Mouse (Mus musculus) embryonic stem cell, embryonic (primary cell): ENCODE measurements at regions not wholly inside any gene's neighbourhood (a gene's known extent, or its start where the extent isn't known, plus 50 kb on each side); places are given as distances from the start of the nearest gene placed in this dataset.

Experiments
- CTCF ChIA-PET, 4 experiments: fragments of 300-600 bp in 2 of 4; fragments of 350-600 bp in 2 of 4; sonication (Branson Sonifier 250); formaldehyde crosslinking; loops; one replicate each; lab custom pipeline; 2022; ENCODE audit warnings: inconsistent platforms in 2 of 4; lab: Charles Lee
- POLR2A ChIA-PET, 4 experiments: fragments of 300-600 bp in 2 of 4; fragments of 350-600 bp in 2 of 4; sonication (Branson Sonifier 250); formaldehyde crosslinking; loops; one replicate each; lab custom pipeline; 2022; ENCODE audit warnings: antibody characterized with exemption in 4 of 4, inconsistent platforms in 1 of 4; lab: Charles Lee

- ChIA-PET CTCF (interaction anchor here in 1 of 4 experiments (0.5 kb wide), 1 partner anchor 126 kb away, joined by 4 read pairs; no protein-coding TSS in a partner anchor), POLR2A (no interaction called here)
Observed at GRCm38 (mm10) chr13:53996867-53997266, 58.6 kb downstream of the Drd1 start.

- POLR2A ChIA-PET: no interaction called here
- CTCF ChIA-PET: interaction anchor here in 2 of 4 experiments (0.6 to 1.0 kb wide), 2 partner anchors 181 to 226 kb away, joined by 3 to 4 read pairs; no protein-coding TSS in a partner anchor
Observed at GRCm38 (mm10) chr13:53992863-53993451, 62.5 kb downstream of the Drd1 start.

GRCm38 (mm10) chr13:53979226-53979625 lies 76.3 kb downstream of the Drd1 start:
- ChIA-PET CTCF (no interaction called here), POLR2A (no interaction called here)

GRCm38 (mm10) chr13:53969421-53969820 lies 86.1 kb downstream of the Drd1 start:
- CTCF ChIA-PET: no interaction called here

GRCm38 (mm10) chr13:53956167-53956566 lies 99.3 kb downstream of the Drd1 start:
- POLR2A ChIA-PET: no interaction called here
- CTCF ChIA-PET: no interaction called here

More at GRCm38 (mm10) chr13:53969421-53969820, 86.1 kb downstream of the Drd1 start:
- POLR2A ChIA-PET: no interaction called here

- ChIA-PET POLR2A (no interaction called here), CTCF (interaction anchor here in 2 of 4 experiments (0.5 to 0.6 kb wide), 2 partner anchors 83 to 425 kb away, joined by 3 to 4 read pairs; no protein-coding TSS in a partner anchor)
Observed at GRCm38 (mm10) chr13:53948056-53948455, 107.4 kb downstream of the Drd1 start.

GRCm38 (mm10) chr13:53945681-53946080 lies 109.8 kb downstream of the Drd1 start:
- ChIA-PET POLR2A (interaction anchor here in 1 of 4 experiments (0.6 kb wide), 1 partner anchor 70 kb away, joined by 3 read pairs; no protein-coding TSS in a partner anchor), CTCF (no interaction called here)

GRCm38 (mm10) chr13:53941005-53941747 lies 114.3 kb downstream of the Drd1 start:
- CTCF ChIA-PET: no interaction called here
- POLR2A ChIA-PET: no interaction called here

- CTCF ChIA-PET: no interaction called here
- POLR2A ChIA-PET: no interaction called here
Observed at GRCm38 (mm10) chr13:53935174-53935699, 120.3 kb downstream of the Drd1 start.

- POLR2A ChIA-PET: no interaction called here
- CTCF ChIA-PET: no interaction called here
Observed at GRCm38 (mm10) chr13:53934457-53934856, 121.0 kb downstream of the Drd1 start.

GRCm38 (mm10) chr13:53926128-53926527 lies 129.4 kb downstream of the Drd1 start:
- ChIA-PET POLR2A (no interaction called here), CTCF (no interaction called here)

GRCm38 (mm10) chr13:53924433-53924832 lies 131.1 kb downstream of the Drd1 start:
- CTCF ChIA-PET: no interaction called here
- POLR2A ChIA-PET: interaction anchor here in 1 of 4 experiments (0.6 kb wide), 1 partner anchor 10 kb away, joined by 3 read pairs; no protein-coding TSS in a partner anchor

- ChIA-PET POLR2A (no interaction called here), CTCF (interaction anchor here in 1 of 4 experiments (0.6 kb wide), 1 partner anchor 185 kb away, joined by 3 read pairs; no protein-coding TSS in a partner anchor)
Observed at GRCm38 (mm10) chr13:53923721-53924374, 131.7 kb downstream of the Drd1 start.

GRCm38 (mm10) chr13:53921796-53922195 lies 133.7 kb downstream of the Drd1 start:
- POLR2A ChIA-PET: no interaction called here
- CTCF ChIA-PET: no interaction called here

GRCm38 (mm10) chr13:53919851-53920381 lies 135.6 kb downstream of the Drd1 start:
- POLR2A ChIA-PET: no interaction called here

GRCm38 (mm10) chr13:53915456-53915855 lies 140.0 kb downstream of the Drd1 start:
- ChIA-PET POLR2A (no interaction called here), CTCF (no interaction called here)

More at GRCm38 (mm10) chr13:53919851-53920381, 135.6 kb downstream of the Drd1 start:
- CTCF ChIA-PET: interaction anchor here in 2 of 4 experiments (0.6 to 1.0 kb wide), 2 partner anchors 101 to 527 kb away, joined by 3 read pairs; no protein-coding TSS in a partner anchor

GRCm38 (mm10) chr13:53914434-53914833 lies 141.1 kb downstream of the Drd1 start:
- POLR2A ChIA-PET: interaction anchor here in 1 of 4 experiments (0.6 kb wide), 1 partner anchor 10 kb away, joined by 3 read pairs; no protein-coding TSS in a partner anchor

GRCm38 (mm10) chr13:53913501-53913900 lies 142.0 kb downstream of the Drd1 start:
- CTCF ChIA-PET: interaction anchor here in 1 of 4 experiments (0.7 kb wide), 1 partner anchor 335 kb away, joined by 3 read pairs; no protein-coding TSS in a partner anchor
- POLR2A ChIA-PET: interaction anchor here in 1 of 4 experiments (0.6 kb wide), 1 partner anchor 143 kb away, joined by 3 read pairs; no protein-coding TSS in a partner anchor

More at GRCm38 (mm10) chr13:53914434-53914833, 141.1 kb downstream of the Drd1 start:
- CTCF ChIA-PET: interaction anchor here in 1 of 4 experiments (0.7 kb wide), 1 partner anchor 335 kb away, joined by 3 read pairs; no protein-coding TSS in a partner anchor

- ChIA-PET CTCF (no interaction called here), POLR2A (no interaction called here)
Observed at GRCm38 (mm10) chr13:53911846-53912245, 143.7 kb downstream of the Drd1 start.
